Mouse (Mus musculus): ENCODE results near the gene Golga1. TPM values are rescaled to one million over a fixed set of nuclear protein-coding genes. Genes with fewer than 3 reads are reported as not detected.

Gene Golga1
- polyA plus RNA-seq, 1 experiment from 2014 or later = 28.4 TPM

DNA sequence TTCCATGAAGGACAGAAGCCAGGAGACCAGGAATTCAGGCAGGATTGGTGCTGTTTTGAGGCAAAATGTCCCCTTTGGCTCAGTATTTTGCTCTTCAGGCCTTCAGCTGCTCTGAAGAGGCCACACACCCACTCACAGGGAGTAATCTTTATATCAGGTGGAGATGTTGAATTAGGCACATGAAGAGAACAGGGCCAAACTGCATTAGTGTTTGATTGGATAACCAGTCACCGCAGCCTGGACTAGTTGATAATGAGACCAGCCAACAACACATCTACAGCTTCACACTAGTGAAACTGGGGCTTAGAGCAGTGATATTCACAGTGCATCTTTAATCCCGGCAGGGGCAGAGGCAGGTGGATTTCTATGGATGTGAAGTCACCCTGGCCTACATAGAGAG lies 76.4 kb downstream of the Golga1 start:
- H3K36me3 ChIP-seq = no peaks in the 10 kb centered on the region
- H3K4me2 ChIP-seq = no peak overlapping the region
- H3K27ac ChIP-seq = no peak overlapping the region
- WGBS = 87% methylated on average over 2 of the region's 2 CpGs
- no peak for ATAC-seq (replicated peaks; ENCODE audit: low FRiP score)
- H3K4me3 ChIP-seq (replicated peaks) = no peak overlapping the region
- 0 out of 2 replicates have a peak, but pooled peaks cover 2% of the 10 kb centered on the region for H3K4me1 ChIP-seq
- no peaks in the 10 kb centered on the region for H3K9me3 ChIP-seq (replicated peaks)
- H3K9ac ChIP-seq = no peak overlapping the region
- no peaks in the 10 kb centered on the region for H3K27me3 ChIP-seq

DNA sequence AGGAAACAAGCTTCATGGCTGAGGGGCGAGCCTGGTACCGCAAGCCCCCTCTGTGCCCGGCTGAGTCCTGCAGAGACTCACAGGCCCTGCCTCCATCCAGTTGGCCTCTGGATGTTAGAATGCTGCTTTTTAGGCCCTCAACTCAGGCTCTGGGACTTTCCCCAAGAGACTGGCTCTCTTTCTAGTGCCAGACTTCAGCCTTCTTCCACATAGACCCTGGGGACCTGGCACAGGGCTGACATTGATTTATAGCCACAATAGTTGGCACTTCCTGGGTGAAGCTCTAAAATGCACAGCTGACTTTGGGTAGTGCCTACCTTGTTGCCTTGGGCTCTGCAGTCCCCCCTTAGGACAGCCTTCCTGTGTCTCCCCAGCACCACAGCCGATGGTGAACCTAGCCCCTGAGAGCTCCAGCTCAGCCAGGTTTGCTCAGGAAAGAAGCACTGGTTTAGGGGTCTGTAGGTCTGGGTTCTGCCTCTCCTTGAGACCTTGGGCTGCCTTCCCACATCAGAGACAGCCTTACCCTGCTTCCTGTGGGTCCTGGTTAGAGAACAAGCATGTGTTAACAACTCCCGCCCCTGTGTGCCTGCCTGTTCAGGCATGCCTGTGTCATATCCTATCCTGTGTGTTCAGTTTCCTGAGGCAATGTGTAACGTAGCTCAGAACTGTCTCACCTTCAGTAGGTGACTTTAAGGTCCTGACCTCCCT lies 77.4 kb downstream of the Golga1 start:
- H3K4me2 ChIP-seq = no peak overlapping the region
- no peak overlapping the region for H3K27ac ChIP-seq
- no peaks in the 10 kb centered on the region for H3K27me3 ChIP-seq
- no peak overlapping the region for H3K9ac ChIP-seq
- H3K36me3 ChIP-seq = no peaks in the 10 kb centered on the region
- no peaks in the 10 kb centered on the region; the same call in 1 of the 2 replicates for H3K9me3 ChIP-seq (replicated peaks)
- 84% methylated on average over 6 of the region's 6 CpGs for WGBS
- ATAC-seq (replicated peaks; ENCODE audit: low FRiP score) = no peak
- 0 out of 2 replicates have a peak, but pooled peaks cover 2% of the 10 kb centered on the region for H3K4me1 ChIP-seq
- no peak overlapping the region for H3K4me3 ChIP-seq (replicated peaks)

- Histone ChIP-seq H3K27ac (no peak overlapping the region), H3K36me3 (no peaks in the 10 kb centered on the region), H3K4me3 (replicated peaks) (no peak overlapping the region), H3K4me1 (0 out of 2 replicates have a peak, but pooled peaks cover 2% of the 10 kb centered on the region), H3K9ac (no peak overlapping the region), H3K27me3 (no peaks in the 10 kb centered on the region), H3K4me2 (no peak overlapping the region), H3K9me3 (replicated peaks) (no peaks in the 10 kb centered on the region; the same call in 1 of the 2 replicates)
- 60% methylated on average over 1 of the region's 1 CpGs for WGBS
- ATAC-seq (replicated peaks; ENCODE audit: low FRiP score) = no peak
Measured at GRCm38 (mm10) chr2:38987371-38987770, 78.0 kb downstream of the Golga1 start.

DNA sequence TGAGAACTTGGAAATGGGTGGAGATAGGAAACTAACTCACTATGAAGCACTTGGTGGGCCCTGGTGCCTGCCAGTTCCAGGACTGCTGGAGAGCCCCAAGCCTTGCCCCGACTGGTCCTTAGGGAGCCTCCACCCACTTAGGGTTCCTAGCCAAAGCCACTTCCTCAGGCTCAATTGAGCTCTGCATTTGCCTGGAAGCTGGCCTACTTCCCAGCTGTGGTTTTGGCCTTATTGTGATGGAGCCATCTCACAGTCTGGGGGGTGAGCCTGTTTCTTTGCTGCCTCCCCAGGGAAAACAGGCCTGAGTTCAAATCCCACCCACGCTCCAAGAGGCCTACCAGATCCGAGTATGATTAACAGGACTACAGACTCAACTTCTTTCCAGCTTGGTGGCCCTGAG lies 78.8 kb downstream of the Golga1 start:
- Histone ChIP-seq H3K9ac (no peak overlapping the region), H3K4me1 (0 out of 2 replicates have a peak, but pooled peaks cover 2% of the 10 kb centered on the region), H3K36me3 (no peaks in the 10 kb centered on the region), H3K27ac (no peak overlapping the region), H3K27me3 (no peaks in the 10 kb centered on the region), H3K9me3 (replicated peaks) (no peaks in the 10 kb centered on the region; the same call in 1 of the 2 replicates), H3K4me2 (no peak overlapping the region), H3K4me3 (replicated peaks) (no peak overlapping the region)
- WGBS = 88% methylated on average over 3 of the region's 3 CpGs
- no peak for ATAC-seq (replicated peaks; ENCODE audit: low FRiP score)

DNA sequence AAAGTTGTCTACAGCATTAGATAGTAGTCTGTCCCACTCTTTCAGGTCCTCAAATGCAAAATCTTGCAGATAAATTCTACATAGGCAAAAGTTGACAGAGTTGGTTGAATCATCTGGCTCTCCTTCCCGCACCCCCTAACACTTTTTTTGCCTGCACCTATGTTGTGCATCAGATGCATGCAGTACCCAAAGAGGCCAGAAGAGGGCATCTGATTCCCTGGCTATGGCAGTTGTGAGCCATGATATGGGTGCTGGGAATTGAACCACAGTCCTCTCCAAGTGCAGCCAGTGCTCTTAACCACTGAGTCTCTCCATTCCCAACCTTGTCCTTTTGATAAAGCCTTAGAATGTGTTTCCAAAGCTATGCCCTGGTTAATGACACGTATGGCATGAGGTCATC lies 81.9 kb downstream of the Golga1 start:
- Histone ChIP-seq H3K27me3 (no peaks in the 10 kb centered on the region), H3K36me3 (no peaks in the 10 kb centered on the region), H3K4me2 (no peak overlapping the region), H3K9ac (no peak overlapping the region), H3K4me3 (replicated peaks) (no peak overlapping the region), H3K9me3 (replicated peaks) (no peaks in the 10 kb centered on the region; the same call in 1 of the 2 replicates), H3K4me1 (no peaks in the 10 kb centered on the region), H3K27ac (no peak overlapping the region)
- WGBS = 93% methylated on average over 2 of the region's 2 CpGs
- ATAC-seq (replicated peaks; ENCODE audit: low FRiP score) = no peak

DNA sequence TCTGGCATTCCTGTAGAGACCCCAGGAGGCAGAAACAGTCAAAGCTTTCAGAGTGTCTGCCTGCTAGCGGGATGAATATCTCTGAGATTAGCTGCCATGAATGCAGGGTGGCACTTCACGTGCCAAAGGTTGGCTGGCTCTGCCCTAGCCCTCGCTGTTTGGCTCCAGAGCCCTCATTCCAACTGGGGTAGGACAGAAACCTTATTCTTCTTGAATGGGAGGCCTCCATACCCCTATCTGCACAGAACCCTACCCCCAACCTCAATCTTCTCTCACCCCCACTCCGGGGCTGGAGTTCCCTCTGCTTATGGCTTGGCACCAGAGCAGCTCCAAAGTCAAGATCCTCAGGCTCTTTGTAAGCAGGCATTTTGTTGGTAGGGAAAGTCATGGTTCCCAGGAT lies 87.5 kb downstream of the Golga1 start:
- WGBS = 77% methylated on average over 4 of the region's 4 CpGs
- H3K4me1 ChIP-seq = no peaks in the 10 kb centered on the region
- no peaks in the 10 kb centered on the region for H3K9me3 ChIP-seq (replicated peaks)
- no peaks in the 10 kb centered on the region for H3K36me3 ChIP-seq
- H3K9ac ChIP-seq = no peak overlapping the region
- H3K4me3 ChIP-seq (replicated peaks) = no peak overlapping the region
- H3K27ac ChIP-seq = no peak overlapping the region
- H3K27me3 ChIP-seq = no peaks in the 10 kb centered on the region
- no peak for ATAC-seq (replicated peaks; ENCODE audit: low FRiP score)
- no peak overlapping the region for H3K4me2 ChIP-seq

DNA sequence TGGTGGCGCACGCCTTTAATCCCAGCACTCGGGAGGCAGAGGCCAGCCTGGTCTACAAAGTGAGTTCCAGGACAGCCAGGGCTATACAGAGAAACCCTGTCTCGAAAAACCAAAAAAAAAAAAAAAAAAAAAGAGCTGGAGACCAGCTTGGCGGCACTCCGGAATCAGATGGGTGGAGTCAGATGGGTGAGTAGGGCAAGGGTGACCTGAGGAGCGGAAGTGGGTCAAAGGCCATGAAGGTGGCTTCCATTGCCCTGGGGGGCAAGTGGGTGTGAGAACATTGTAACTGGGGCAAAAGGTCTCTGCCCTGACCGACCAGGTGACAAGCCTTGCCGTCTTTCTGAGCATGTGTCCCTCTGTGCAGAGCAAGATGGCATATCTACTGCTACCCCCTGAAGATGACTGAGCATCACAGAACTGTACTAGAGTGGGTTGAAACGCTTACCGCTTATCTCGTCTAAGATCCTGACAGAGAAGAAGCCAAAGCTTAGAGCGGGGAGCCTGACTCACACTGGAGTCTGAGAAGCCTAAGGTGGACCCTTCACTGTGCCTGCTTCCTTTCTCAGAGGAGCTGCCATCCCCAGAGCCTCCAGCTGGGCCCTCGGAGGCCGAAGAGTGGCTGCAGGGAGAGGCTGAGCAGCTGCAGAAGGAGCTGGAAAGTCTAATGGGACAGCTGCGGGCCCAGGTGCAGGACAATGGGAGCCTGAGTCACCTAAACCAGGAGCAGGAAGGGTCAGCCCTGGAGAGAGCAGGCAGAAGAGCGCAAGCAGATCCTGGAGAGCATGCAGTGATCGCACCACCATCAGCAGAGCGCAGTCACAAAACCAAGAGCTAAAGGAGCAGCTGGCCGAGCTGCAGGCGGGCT lies 89.2 kb downstream of the Golga1 start:
- ATAC-seq (replicated peaks; ENCODE audit: low FRiP score) = no peak
- WGBS = 81% methylated on average over 21 of the region's 21 CpGs
- H3K9me3 ChIP-seq (replicated peaks) = no peaks in the 10 kb centered on the region

DNA sequence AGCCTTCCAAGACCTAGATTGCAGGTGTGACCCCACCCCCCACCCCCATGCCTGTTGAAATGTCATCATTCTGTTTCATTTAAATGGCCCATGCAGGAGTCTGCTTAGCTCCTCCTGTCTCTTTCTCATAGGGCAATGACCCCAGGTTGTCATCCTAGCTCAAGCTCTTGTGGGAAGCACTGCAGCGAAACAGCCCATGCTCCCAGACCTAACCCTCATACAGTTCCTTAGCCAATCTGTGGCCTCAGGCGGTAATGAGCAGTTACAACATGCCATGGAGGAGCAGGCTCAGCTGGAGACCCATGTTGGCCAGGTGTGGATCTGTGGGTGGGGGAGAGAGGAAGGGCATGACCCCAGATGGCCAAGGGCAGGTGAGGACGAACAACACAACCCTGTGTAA lies 90.2 kb downstream of the Golga1 start:
- Histone ChIP-seq H3K4me2 (no peak overlapping the region), H3K4me1 (no peaks in the 10 kb centered on the region), H3K36me3 (no peaks in the 10 kb centered on the region), H3K9ac (no peak overlapping the region), H3K27me3 (no peaks in the 10 kb centered on the region), H3K4me3 (replicated peaks) (no peak overlapping the region), H3K27ac (no peak overlapping the region), H3K9me3 (replicated peaks) (no peaks in the 10 kb centered on the region)
- WGBS = 70% methylated on average over 3 of the region's 3 CpGs
- ATAC-seq (replicated peaks; ENCODE audit: low FRiP score) = no peak

More for the DNA sequence above, 89.2 kb downstream of the Golga1 start:
- Histone ChIP-seq H3K27ac (no peak overlapping the region), H3K4me1 (no peaks in the 10 kb centered on the region), H3K36me3 (no peaks in the 10 kb centered on the region), H3K4me2 (no peak overlapping the region), H3K9ac (no peak overlapping the region), H3K27me3 (no peaks in the 10 kb centered on the region), H3K4me3 (replicated peaks) (no peak overlapping the region)

DNA sequence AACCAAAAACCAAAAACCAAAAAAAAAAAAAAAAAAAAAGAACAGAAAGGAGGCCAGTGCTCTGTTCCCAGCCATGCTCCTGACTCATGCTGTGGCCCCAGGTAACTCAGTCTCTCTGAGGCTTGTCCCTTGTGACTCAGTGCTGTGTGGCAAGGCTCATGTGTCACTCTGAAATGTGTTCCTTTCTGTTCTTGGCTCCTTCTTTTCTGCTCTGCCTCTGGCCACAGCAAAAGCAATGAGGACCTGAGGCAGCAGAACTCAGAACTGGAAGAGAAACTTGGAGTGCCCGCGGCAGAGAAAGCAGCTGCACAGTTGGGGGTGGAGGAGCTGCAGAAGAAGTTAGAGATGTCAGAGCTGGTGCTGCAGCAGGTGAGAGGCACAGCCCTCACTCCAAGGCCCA lies 91.2 kb downstream of the Golga1 start:
- H3K27ac ChIP-seq = no peak overlapping the region
- H3K4me2 ChIP-seq = no peak overlapping the region
- H3K4me1 ChIP-seq = no peaks in the 10 kb centered on the region
- H3K4me3 ChIP-seq (replicated peaks) = no peak overlapping the region
- no peaks in the 10 kb centered on the region for H3K9me3 ChIP-seq (replicated peaks)
- H3K9ac ChIP-seq = no peak overlapping the region
- H3K36me3 ChIP-seq = no peaks in the 10 kb centered on the region
- WGBS = 44% methylated on average over 2 of the region's 2 CpGs
- ATAC-seq (replicated peaks; ENCODE audit: low FRiP score) = no peak
- H3K27me3 ChIP-seq = no peaks in the 10 kb centered on the region

DNA sequence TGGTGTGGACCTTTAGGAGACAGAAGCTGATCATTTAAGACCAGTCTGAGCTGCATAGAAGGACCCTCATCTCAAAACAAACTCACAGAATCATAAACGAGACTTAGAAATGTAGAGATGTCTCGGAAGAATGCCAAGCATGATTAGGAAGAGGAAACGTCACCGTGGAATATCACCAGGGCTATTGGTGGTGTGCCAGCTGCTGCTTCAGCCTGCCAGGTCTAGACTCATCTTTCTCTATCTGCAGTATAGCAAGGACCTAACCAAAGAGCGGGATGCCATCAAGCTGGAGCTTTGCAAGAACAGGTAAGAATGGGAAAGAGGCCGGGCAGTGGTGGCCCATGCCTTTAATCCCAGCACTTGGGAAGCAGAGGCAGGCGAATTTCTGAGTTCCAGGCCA lies 91.6 kb downstream of the Golga1 start:
- H3K27me3 ChIP-seq = no peaks in the 10 kb centered on the region
- no peak for ATAC-seq (replicated peaks; ENCODE audit: low FRiP score)
- no peak overlapping the region for H3K4me2 ChIP-seq
- no peak overlapping the region for H3K4me3 ChIP-seq (replicated peaks)
- H3K27ac ChIP-seq = no peak overlapping the region
- H3K9me3 ChIP-seq (replicated peaks) = no peaks in the 10 kb centered on the region
- H3K9ac ChIP-seq = no peak overlapping the region
- H3K36me3 ChIP-seq = no peaks in the 10 kb centered on the region
- 82% methylated on average over 7 of the region's 7 CpGs for WGBS
- no peaks in the 10 kb centered on the region for H3K4me1 ChIP-seq

DNA sequence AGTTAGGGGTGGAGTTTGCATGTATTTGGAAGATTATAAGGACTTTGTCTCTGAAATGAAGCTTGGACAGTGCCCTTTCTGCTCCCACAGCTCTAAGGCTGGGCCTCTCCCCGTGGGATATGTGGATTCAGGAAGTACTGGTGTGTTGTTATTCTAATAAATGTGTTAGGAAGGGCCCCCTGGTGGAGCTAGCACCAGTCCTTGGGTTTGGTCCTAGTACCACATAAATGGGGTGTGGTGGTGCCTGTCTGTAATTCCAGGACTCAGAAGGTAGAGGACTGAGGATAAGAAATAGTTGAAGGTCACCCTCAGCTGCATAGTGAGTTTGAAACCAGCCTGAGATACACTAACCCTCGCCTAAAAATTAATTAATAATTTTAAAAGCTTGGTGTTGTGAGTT lies 92.1 kb downstream of the Golga1 start:
- Histone ChIP-seq H3K27ac (no peak overlapping the region), H3K9me3 (replicated peaks) (no peaks in the 10 kb centered on the region), H3K36me3 (no peaks in the 10 kb centered on the region), H3K9ac (no peak overlapping the region), H3K4me3 (replicated peaks) (no peak overlapping the region), H3K4me1 (no peaks in the 10 kb centered on the region), H3K4me2 (no peak overlapping the region), H3K27me3 (no peaks in the 10 kb centered on the region)
- ATAC-seq (replicated peaks; ENCODE audit: low FRiP score) = no peak
- 28% methylated on average over 2 of the region's 2 CpGs for WGBS

GRCm38 (mm10) chr2:38970057-38970456 lies 95.3 kb downstream of the Golga1 start:
- Histone ChIP-seq H3K9ac (no peak overlapping the region), H3K9me3 (replicated peaks) (no peaks in the 10 kb centered on the region), H3K27ac (no peak overlapping the region), H3K4me1 (no peaks in the 10 kb centered on the region), H3K27me3 (no peaks in the 10 kb centered on the region), H3K4me2 (no peak overlapping the region), H3K36me3 (no peaks in the 10 kb centered on the region), H3K4me3 (replicated peaks) (no peak overlapping the region)
- no peak for ATAC-seq (replicated peaks; ENCODE audit: low FRiP score)
- WGBS = 78% methylated on average over 5 of the region's 5 CpGs

Measured in kidney, embryonic 15.5 days (tissue).